Mouse (Mus musculus) adrenal gland, adult 2 months (tissue): ENCODE results near the gene Nucb1. TPM values are rescaled to one million over a fixed set of nuclear protein-coding genes. Genes with fewer than 3 reads are reported as not detected.

Source experiments
- DNase-seq: peaks from one replicate; pipeline ENCODE4 v3.0.0; 2021
- polyA plus RNA-seq: library from polyadenylated mRNA; depleted of rRNA; stranded (reverse); fragments of >200 nt; gene quantifications from 2 replicates; pipeline ENCODE4 v1.2.3, GENCODE M21; 2012
- total RNA-seq, 2 experiments: library from RNA; stranded (reverse); gene quantifications; 2 replicates each; pipeline ENCODE4 v1.2.3; 2021

The Nucb1 gene
- total and polyA plus RNA-seq, 3 experiments, result 280 to 643 (median 286) TPM

DNA sequence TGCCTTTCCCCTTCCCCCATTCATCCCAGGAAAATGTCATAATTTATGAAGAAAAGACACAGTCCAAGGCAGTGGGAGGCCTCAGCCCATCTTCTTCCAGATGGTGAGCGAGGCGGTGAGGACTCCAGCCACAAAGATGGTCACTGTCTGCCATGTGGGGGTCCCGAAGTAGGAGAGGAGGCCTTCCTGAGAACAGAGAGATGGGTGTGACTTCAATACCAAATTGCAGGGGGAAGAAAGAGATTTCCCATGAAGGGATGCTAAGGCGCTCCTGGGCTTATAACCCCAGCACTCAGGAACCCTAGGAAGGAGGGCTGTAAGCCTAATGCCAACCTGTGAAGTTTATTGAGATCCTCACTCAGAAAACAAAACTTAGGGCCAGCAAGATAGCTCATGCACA is 48.4 kb downstream of the Nucb1 start:
- no peak for DNase-seq

DNA sequence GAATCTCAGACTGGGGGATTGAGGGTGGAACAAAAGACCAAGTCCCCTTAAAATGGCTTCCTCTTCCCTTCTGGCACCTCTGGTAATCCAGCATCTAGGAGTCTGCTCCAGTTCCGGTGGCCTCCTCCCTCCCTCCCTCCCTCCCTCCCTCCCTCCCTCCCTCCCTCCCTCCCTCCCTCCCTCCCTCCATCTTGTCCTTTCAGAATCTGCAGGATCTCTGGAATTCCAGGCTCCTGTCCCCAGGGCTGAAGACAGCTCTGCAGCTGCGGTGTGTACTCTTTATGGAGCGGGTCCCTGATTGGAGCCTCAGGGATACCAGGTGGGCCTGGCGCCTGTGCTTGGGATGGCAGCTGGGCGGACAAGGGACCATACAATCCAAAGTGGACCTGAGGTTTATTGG is 48.9 kb downstream of the Nucb1 start:
- no peak for DNase-seq

DNA sequence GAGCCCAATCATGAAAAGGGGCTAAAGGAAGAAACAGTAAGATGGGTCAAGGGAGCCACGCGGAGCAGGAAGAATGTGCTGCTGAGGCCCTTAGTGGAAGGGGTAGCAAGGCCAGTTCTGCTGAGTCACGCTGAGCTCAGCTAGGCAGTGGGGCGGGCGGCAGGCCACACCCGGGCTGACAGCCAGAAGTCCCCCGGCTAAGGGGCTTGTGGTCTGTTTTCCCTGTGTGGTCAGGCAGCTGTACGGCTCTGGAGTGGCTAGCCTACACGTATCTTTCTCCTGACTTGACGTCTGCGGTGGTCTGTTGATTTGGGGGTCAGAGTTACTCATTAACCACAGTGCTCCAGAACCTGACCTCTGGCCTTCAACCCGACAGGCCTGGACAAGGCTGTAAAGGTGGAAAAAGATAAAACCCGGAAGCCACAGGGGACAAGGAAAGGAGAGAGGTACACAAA is 49.3 kb downstream of the Nucb1 start:
- peak; percentile 91 for DNase-seq

DNA sequence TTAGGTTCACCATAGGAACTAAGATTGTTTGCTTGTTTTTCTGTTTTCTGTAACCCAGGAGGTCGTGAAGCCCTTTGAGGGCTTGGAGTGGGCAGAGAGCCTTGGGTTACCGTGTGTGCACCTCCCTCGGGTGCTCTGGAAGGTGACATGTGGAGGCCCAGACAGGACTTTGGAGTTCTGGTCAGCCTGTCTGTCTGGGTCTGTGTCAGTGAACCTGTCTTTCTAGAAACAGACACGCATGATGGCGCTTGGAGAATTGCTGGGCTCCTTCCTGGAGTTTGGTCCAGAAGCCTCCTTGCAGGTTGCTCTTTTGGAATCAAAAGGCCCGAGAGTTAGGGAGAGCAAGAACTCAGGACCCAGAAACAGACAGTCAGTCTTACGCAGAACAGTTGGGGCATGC is 49.8 kb downstream of the Nucb1 start:
- no peak for DNase-seq

DNA sequence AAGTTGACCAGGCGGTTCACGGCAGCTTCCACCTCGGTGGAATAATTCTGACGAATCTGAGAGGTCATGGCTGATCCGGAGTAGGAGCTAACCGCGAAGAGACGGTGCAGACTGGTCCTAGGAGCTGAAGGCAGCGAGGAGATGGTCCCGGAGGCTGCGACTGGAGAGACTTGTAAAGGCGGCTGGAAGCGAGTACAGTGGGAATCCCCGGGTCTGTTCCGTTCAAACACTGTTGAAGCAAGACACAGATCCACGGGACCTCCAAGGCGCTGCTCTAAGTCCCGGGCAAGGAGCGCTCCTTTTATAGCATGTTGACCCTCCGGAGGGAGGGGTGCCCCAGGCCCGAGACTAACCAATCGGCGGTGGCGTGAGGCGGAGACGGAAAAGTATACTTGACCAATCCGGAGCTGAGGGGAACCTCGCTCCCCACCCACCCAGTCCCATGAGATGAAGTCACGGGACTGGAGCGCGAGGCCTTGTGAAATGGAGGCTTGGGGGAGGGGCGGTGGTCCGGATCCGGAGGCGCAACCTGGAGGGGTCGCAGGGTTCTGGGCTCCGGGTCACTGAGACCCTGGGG is 50.6 kb downstream of the Nucb1 start, which contains the start of gene Ftl1:
Ftl1 (minus strand) TSS at position 321 of the 577 bp plus-strand sequence.
- peak; percentile 99 for DNase-seq

DNA sequence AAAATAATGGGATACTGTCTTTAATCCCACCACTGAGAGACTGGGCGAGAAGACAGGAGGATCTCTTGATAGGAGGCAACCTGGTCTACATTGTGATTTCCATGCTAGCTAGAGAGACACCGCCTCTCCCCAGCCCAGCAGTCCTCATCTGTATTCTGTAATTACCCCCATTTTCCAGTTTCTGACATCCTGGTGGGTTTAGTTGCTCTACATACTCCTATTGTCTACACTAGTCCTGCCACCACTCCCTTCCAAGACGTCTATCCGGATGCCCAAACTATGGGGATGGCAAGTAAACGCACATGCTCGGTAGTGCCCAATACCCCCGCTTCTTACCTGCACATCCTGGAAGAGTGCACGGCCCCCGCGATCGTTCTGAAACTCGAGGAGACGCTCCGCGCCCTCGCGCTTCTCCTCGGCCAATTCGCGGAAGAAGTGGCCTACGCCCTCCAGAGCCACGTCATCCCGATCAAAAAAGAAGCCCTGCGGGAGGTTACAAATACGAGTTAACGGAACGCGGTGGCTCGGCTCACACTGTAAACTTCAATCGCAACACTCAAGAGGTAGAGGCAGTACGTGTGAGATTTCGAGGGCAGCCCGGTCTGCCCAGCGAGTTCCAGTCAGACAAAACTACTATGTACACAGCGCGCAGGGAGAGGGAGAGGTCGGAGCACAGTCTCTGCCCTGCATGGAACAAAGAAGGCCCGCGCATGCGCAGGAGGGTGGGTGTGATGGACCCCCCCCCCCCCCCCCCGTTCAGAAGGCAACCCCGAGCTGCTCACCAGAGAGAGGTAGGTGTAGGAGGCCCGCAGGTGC is 51.2 kb downstream of the Nucb1 start:
- peak; percentile 84 for DNase-seq

DNA sequence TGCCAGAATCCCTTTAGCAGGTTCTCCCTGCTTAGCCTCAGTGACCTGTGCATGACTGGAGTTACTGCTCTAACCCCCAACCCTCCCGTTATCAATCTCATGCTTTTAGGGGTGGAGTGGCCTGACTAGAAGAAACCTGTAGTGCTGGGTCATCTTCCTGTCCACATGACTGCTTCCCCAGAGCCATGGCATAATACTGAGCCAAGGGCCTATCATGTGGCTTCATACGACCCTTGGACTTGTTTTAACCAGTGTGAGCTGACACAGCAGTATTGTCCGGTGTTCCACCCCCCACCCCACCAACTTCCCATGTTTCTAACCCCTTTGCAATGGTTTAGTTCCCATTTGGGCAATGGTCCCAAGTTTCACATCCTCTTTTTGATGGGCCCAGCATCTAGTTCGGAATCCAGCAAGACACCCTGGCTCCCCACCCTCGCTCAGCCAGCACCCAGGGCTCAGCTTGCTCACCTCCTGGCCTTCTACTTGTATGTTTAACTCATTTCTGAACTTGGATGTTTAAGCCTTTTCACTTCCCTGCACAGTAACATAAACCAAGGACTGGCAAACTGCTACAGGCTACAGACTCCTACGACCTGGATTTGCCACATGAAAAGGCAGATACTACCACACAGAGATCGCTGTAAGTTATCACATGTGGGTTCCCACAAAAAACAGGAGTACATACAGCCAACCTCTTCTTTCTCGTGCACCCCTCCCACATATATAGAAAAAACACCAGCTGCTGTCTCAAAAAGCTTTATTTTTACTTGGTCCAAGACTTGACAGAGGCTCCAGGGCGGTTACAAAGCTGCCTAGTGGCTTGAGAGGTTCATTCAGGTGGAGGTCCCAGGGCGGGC is 52.8 kb downstream of the Nucb1 start:
- DNase-seq, result peak; percentile 68

DNA sequence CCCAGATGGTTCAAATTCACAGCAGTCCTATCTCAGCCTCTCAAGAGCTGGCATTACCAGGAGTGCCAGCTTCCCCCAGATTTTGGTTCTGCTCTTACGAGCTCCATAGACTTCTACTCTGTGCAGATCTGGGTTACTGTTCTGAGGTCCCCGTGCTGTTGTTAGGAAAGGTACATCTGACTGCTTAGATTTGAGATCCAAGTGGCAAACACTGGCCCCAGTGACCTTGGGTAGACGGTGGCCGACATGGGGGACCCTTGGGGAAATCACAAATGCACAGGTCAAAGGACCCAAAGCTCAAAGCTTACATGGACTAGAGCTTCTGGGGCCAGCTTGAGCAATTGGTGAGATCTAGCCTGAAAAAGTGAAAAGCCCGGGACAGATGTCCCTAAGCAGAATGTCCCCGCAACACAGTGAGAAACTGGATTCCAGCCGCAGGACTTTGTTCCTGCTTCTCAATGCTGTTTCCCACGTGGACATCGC is 53.4 kb downstream of the Nucb1 start:
- no peak for DNase-seq

DNA sequence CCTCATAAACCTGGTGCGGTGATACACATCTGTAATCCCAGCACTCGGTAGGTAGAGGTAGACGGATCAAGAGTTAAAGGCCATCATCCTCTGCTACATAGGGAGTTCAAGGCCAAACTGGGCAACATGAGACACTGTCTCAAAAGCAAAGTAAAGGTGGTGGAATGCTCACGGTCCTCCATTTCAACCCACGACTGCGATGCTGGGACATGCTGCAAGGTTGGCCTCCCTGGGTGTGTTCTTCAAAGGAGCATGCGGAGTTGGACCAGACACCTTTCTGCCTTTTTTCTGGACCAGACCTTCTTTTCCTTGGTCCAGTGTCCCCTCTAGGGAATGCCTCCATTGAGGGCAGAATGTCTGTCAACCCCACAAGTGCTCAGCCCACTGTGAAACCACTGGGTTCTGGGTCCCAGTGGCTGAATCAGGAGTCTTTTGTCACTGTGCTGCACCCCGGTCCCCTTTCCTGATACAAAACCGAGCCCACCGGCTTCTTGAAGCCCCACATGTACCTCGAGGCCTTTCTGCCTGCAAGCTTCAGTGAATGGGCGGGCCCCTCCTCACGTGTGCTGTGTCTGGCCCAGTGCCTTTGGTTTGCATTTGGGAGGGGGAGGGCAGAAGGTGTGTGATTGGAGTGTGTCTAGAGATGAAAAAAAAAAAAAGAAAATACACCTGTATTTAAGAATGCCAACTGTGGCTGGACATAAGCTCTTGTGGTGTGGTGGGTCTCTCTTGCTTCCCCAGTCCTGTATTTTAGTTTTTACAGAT is 54.1 kb downstream of the Nucb1 start:
- DNase-seq, result no peak

DNA sequence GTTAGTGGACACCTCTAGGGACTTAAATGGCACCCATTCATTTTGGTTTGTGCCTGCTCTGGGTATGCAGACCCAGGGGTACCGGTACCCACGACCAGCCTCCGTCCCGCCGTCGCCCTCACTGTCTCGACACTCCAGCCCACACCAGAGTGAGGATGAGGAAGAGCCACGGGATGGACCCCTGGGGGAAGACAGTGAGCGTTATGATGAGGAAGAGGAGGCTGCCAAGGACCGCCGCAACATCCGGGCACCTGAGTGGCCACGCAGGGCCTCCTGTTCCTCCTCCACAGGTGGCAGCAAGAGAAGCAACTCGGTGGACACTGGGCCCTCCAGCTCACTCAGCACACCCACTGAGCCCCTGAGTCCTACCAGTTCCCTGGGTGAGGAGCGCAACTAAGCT is 55.2 kb downstream of the Nucb1 start:
- no peak for DNase-seq

DNA sequence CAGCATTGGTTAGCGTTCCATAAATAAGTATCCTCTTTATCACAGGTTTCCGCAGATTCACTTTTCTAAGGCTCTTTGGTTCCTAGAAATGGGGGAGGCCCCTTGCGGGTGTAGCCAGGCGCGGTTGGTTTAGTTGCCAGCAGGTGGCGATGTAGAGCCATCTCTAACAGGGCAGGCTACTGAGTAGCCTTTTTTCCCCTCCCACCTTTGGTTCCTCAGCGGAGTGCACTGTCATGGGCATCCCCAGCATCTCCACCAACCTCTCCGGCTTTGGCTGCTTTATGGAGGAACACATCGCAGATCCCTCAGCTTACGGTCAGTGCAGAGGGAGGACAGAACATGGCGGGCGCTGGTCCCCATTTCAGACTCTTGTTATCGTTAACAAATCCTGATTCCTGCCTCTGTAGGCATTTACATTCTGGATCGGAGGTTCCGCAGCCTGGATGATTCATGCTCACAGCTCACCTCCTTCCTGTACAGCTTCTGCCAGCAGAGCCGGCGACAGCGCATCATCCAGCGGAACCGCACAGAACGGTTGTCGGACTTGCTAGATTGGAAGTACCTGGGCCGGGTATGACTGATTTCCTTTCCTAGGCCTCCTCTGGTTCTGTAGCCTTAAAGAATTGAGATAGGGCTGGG is 58.7 kb downstream of the Nucb1 start:
- DNase-seq, result peak; percentile 86

DNA sequence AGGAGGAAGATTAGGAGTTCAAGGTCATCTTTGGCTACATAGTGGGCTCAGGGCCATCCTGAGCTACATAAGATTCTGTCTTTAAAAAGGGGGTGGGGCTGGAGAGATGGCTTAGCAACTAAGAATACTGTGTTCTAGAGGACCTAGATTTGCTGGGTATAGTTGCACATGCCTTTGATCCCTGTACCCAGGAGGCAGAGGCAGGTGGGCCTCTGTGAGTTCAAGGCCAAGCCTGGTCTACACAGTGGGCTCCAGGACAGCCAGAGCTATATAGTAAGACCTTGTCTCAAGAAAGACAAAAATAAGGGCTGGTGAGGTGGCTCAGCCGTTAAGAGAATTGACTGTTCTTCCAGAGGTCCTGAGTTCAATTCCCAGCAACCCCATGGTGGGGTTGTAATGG is 60.2 kb downstream of the Nucb1 start:
- no peak for DNase-seq

DNA sequence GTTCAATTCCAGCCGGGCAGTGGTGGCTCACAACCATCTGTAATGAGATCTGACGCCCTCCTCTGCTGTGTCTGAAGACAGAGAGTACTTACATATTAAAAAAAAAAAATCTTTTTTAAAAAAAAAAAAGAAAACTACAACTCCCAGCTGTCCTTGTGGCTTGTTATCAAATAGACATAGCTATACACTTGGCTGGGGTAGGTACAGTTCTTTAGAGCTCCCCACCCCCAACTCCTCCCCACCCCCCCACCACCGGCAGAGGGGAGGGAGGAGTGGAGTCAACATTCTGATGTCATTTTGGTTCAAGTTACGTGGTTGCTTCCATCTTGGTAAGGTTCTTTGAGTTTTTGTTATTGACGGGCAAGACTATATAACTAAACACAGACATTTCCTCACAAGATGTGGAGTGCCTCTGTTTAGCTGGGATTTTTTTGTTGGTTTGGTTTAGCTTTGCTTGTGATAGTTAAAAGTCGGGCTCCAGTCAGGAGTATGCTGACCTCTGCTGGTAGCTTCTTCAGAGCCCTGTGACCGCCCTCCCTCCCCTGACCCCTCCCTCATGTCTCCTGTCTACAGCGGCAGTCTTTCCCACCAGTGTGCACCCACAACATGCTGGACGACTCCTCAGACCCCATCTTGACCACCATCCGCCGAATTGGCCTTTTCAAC is 62.7 kb downstream of the Nucb1 start:
- DNase-seq, result no peak

DNA sequence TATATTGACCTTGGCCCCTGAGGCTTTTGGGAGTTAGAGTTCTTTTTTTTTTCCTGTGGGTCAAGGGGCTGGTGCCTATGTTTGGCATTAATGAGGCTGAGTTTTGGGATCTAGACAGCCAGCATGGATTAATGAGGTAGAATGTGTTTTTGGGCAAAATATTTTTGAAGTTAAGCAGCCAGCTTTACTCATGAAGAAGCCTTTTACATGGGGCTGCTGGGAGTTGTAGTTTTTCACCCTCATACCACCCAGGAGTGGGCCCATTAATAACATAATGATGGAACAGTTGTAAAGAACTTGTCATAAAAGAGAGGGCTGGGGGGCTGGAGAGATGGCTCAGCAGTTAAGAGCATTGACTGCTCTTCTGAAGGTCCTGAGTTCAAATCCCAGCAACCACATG is 63.6 kb downstream of the Nucb1 start:
- DNase-seq, result no peak

DNA sequence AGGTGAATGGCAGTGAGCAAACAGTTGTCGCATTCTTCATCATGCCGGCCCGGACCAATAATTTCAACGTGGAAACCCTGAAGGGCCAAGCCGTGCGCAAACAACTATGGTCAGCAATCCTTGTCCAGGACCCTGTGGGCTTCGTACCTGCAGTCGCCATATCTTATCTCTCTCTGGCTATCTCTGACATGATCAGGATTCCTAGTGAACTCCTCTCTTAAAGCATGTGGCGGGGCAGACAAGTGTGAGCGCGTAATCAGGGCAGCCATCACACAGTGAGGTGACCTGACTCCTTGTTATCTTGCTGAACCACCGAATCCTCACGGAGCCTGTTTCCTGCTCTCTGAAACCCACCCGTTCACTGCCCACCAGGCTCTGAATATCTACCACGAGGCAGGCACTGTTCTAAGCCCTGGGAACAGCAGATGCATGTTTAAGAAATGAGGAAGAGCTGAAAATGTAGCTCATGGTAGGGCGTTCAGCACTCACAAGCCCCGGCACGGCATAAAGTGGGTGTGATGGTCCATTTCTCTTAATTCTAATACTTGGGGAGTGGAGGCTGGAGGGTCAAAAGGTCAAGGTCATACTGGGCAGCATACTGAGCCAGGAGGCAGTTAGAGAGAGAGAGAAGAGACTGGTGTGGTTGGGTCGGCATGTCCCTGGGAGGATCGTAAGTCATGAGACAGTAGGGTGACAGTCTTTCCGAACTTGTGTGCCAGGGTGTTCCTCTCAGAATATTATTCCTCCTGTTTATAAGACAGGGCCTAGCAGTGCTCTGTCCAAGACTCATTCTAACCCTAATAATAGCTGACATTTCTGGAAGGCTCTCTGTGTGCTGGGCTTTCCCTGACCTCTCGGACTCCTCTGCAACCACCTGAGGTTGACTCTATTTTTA is 66.4 kb downstream of the Nucb1 start:
- no peak for DNase-seq
